Mouse (Mus musculus) thymus, adult 2 months (tissue): ENCODE results near the gene Det1. TPM values are rescaled to one million over a fixed set of nuclear protein-coding genes. Genes with fewer than 3 reads are reported as not detected.

Experiments used
- DNase-seq: peaks from one replicate; pipeline ENCODE4 v3.0.0; 2021
- H3K27ac ChIP-seq: fragments of 200-500 bp; 2 replicates; pipeline ENCODE4 v1.5.1; 2012; ENCODE audit warnings: low read length, control low read depth; ENCODE audit not compliant: control insufficient read depth, insufficient read depth
- H3K27me3 ChIP-seq: fragments of 200-500 bp; 2 replicates; pipeline ENCODE4 v1.6.1; 2012; ENCODE audit warnings: mild to moderate bottlenecking, low read length, moderate library complexity, mixed read lengths; ENCODE audit not compliant: control insufficient read depth, insufficient read depth
- H3K36me3 ChIP-seq: fragments of 200-500 bp; 2 replicates; pipeline ENCODE4 v1.6.1; 2012; ENCODE audit warnings: mild to moderate bottlenecking, low read length, moderate library complexity; ENCODE audit not compliant: control insufficient read depth, insufficient read depth
- H3K4me1 ChIP-seq: fragments of 200-500 bp; replicated peaks from 2 replicates; pipeline ENCODE4 v1.6.1; 2012; ENCODE audit warnings: low read length; ENCODE audit not compliant: control insufficient read depth, insufficient read depth
- H3K4me3 ChIP-seq: fragments of 200-500 bp; 2 replicates; pipeline ENCODE4 v1.5.1; 2012; ENCODE audit warnings: mild to moderate bottlenecking, low read length, control low read depth, moderate library complexity; ENCODE audit not compliant: control insufficient read depth, insufficient read depth
- CTCF ChIP-seq: fragments of 200-500 bp; IDR thresholded peaks from 2 replicates; pipeline ENCODE4 v1.5.1; 2012; ENCODE audit warnings: mild to moderate bottlenecking, control low read depth, low read length, moderate library complexity, borderline replicate concordance; ENCODE audit not compliant: control insufficient read depth, poor library complexity, insufficient read depth; ENCODE audit errors: extremely low read depth
- POLR2A ChIP-seq: fragments of 200-500 bp; IDR thresholded peaks from 2 replicates; pipeline ENCODE4 v1.6.1; 2012; ENCODE audit warnings: mild to moderate bottlenecking, low read length, control low read depth, moderate library complexity; ENCODE audit not compliant: control insufficient read depth, poor library complexity, insufficient read depth; ENCODE audit errors: extremely low read depth
- WGBS: fragments of 180-500 bp; shearing (Covaris S2); methylation state at CpG from one replicate; pipeline ENCODE4 v1.1.7; 2018; 5-methylcytosine and 5-hydroxymethylcytosine counted together
- polyA plus RNA-seq: library from polyadenylated mRNA; depleted of rRNA; stranded (reverse); fragments of >200 nt; gene quantifications from 2 replicates; pipeline ENCODE4 v1.2.3, GENCODE M21; 2012

Det1 gene
- polyA plus RNA-seq, 1 experiment: 32.7 TPM

DNA sequence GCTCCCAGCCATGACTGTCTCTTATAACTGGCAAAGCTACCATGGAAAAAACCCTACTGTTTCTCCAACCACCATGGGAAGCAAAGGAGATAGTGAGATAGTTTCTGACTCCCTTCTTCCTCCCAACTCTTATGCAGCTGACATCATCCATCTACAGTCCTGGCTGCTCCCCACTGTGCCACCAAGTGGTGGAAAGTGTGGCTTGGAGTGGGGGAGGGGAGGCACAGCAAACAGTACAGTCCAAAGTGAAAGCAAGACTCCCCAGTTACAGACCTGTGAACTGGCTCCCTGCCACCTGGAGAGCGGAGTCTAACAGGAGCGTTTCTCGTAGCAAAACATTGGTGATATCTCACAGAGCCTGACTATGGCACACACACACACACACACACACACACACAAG is 43.2 kb downstream of the Det1 start:
- no peak overlapping the region for H3K27ac ChIP-seq
- no peaks in the 10 kb centered on the region for H3K36me3 ChIP-seq
- H3K27me3 ChIP-seq: no peaks in the 10 kb centered on the region
- H3K4me1 ChIP-seq: peaks cover 8% of the 10 kb centered on the region; the same call in 1 of the 2 replicates
- no peak for TF ChIP-seq CTCF
- TF ChIP-seq POLR2A: no peak
- peak; percentile 31 for DNase-seq
- H3K4me3 ChIP-seq: no peak overlapping the region
- 19% methylated on average over 3 of the region's 3 CpGs for WGBS

DNA sequence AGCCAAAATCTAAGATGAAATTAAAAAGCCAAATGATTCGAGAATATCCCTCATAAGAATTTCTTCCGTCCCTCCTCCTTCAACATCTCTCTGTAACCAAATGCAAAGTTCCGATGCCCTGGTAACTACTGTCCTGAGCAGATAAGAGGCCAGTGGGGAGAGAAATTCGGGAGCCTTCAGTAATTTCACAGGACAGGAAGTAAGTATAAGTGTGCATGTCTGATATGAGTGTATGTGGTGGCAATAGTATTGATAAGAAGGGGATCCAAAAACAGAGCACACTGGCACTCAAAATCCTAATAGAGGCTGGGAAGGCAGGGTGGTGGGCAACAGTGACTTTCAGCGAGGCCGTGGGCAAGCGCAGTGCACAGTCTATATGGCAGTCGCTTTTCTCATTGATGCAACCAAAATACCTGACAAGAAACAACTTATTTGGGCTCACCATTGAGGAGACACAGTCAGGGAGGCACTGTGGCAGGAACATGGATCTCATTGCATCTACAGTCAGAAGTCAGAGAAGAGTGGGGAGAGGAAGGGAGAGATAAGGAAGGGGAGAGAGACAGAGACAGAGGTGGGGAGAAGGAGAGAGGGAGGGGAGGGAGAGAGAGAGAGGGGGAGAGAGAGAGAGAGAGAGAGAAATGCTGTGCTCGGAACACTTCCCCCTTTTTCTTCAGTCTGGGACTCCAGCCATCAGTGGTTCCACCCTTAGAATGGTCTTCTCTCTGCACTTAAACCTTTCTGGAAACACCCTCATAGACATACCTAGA is 47.1 kb downstream of the Det1 start:
- Histone ChIP-seq H3K4me3 (no peak overlapping the region), H3K4me1 (peaks cover 8% of the 10 kb centered on the region; the same call in 1 of the 2 replicates), H3K27me3 (no peaks in the 10 kb centered on the region), H3K36me3 (no peaks in the 10 kb centered on the region), H3K27ac (no peak overlapping the region)
- TF ChIP-seq POLR2A (no peak), CTCF (no peak)
- WGBS: 55% methylated on average over 9 of the region's 9 CpGs
- DNase-seq: no peak

DNA sequence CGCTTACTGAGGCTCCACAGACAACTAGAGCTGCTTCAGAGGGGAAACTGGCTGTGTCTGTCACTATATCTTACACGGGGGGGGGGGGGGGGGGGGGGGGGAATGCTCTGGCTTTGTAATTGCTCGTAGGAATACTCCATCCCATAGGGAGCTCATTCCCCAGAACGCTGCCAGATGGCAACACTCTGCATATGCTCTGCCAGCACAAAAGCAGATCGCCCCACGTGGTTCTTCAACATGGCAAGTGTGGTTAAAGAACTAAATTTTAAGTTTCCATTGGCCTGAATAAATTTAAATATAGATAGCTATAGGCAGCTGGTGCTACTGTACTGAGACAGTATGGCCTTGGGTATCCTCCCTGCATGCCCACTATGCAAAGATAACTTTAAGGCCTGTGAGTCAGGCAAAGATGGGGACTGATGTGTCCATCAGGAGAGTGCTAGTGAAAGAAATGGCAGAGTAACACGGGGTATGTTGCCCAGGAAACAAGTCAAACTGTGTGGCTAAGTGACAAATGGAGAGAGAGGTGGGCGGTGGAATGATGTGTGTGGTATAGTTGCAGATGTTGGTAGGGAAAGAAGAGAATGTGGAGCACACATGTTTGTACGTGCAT is 49.1 kb downstream of the Det1 start:
- Histone ChIP-seq H3K4me3 (no peak overlapping the region), H3K36me3 (no peaks in the 10 kb centered on the region; the same call in 1 of the 2 replicates), H3K27ac (no peak overlapping the region), H3K4me1 (peaks cover 8% of the 10 kb centered on the region), H3K27me3 (no peaks in the 10 kb centered on the region)
- DNase-seq: no peak
- 75% methylated on average over 9 of the region's 9 CpGs for WGBS
- no peak for TF ChIP-seq CTCF
- no peak for TF ChIP-seq POLR2A

DNA sequence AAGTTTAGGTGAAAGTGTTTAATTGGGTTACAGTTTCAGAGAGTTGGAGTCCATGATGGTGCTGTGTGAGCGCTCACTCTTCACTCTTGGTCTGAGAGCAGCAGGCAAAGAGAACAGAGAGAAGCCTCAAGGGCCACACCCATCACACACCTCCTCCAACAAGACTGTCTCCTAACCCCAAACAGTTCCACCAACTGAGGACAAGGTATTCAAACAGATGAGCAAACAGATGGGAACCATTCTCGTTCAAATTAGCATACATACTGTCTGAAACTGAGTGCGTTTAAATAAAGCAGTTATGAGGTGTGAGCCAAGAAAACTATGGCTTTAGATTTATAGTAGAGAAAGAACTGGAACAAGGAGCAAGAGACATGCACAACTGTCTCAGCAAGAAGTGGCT is 50.4 kb downstream of the Det1 start:
- Histone ChIP-seq H3K36me3 (peaks cover 3% of the 10 kb centered on the region; the same call in 1 of the 2 replicates), H3K27me3 (no peaks in the 10 kb centered on the region), H3K27ac (no peak overlapping the region), H3K4me1 (peaks cover 9% of the 10 kb centered on the region), H3K4me3 (no peak overlapping the region)
- WGBS: 94% methylated on average over 3 of the region's 3 CpGs
- DNase-seq: no peak
- no peak for TF ChIP-seq POLR2A
- TF ChIP-seq CTCF: no peak

DNA sequence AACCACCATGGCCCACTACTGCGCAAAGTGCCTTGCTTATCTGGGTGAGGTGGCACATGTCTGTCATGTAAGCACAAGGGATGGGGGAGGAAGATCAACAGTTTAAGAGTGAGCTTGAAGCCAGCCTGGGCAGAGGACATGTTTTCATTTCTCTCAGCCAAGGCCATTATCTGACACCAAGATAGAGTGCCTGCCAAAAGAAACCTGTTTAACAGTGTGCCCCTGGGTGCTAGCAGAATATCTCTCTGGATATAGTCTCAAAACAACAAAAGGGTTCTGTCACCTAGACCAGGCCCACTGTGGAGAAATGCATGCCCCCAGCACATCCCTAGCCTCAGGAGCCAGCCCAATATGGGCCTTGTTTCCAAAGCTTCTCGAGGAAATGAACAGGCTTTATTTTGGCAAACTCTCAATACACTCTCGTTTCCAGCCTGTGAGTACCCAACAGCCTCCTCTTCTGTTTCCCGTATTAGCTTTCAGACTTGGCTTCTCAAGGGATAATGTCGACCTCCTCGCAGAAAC is 52.4 kb downstream of the Det1 start:
- TF ChIP-seq CTCF (no peak), POLR2A (no peak)
- Histone ChIP-seq H3K4me3 (no peak overlapping the region), H3K36me3 (peaks cover 12% of the 10 kb centered on the region), H3K4me1 (peaks cover 10% of the 10 kb centered on the region), H3K27ac (no peak overlapping the region), H3K27me3 (no peaks in the 10 kb centered on the region)
- no peak for DNase-seq
- WGBS: 69% methylated on average over 6 of the region's 6 CpGs

DNA sequence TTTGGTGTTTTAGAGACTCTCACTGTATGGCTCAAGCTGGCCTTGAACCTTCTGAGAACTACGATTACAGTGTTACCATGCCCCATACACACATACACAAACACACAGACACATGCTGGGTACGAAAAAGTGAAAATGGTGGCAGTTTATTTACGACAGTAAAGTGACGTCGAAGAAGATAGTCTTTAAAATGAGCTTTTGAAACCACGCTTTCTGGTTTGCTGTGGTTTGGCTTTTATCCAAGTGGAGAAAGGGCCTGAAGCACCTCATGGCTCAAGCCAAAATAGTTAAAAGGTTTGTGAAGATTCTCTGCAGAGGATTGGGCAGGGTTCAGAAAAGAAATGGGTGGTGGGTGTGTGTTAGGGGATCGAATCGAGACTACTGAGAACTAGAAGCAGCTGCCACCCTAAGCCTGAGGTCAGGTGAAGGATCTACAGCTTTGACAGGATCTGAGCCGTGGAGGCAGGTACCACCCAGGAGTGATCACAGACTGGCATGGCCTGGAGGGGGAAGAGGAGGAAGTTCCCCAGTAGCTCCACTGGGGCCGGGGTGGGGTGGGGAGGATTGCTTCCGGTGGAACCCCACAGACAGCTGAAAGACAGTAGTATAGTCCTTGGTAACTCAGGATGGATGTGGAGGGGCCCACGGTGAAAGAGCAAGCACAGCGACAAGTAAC is 53.0 kb downstream of the Det1 start:
- H3K27me3 ChIP-seq: no peaks in the 10 kb centered on the region
- H3K27ac ChIP-seq: peak overlapping the region; percentile 5; the same call in 1 of the 2 replicates
- DNase-seq: peak; percentile 7
- H3K36me3 ChIP-seq: peaks cover 17% of the 10 kb centered on the region
- WGBS: 20% methylated on average over 13 of the region's 13 CpGs
- H3K4me1 ChIP-seq: peaks cover 10% of the 10 kb centered on the region
- no peak overlapping the region for H3K4me3 ChIP-seq
- TF ChIP-seq POLR2A (no peak), CTCF (no peak)
